Comparison of ENCODE assay signal across 8 mouse cellular contexts in the genomic region with DNA sequence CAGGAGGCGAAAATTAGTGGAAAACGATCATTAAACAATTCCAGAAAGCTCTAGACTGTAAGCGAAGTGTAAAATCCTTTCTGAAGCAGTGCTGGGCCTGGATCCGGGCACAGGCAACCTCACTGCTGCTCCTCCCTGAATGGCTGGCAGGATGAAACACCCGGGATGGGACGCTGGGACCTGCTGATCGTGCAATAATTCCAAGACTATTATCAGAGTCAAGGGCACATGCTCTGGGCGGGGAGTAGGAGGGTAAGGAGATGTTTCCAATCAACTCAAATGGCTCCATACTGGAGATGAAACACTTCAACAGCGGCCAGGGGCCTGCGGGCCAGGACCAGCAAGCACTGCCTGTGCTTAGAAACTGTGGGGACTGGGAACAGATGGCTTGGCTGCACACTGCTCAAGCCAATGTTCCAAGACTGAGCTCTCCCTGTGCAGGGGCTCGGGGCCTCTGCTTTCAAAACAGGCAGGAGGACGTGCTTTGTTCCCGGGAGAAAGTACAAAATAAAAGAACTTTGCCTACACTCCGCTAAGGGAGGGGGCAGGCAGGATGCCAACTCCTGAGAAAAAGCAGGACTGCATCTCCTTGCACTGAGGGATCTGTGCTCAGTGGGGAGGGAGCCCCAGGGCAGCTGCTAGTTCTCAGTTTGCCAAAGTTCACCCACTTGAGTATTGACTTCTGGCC.
A peak's percentile ranks its signal among the peaks of the same experiment; 100 is the strongest.
DNase-seq lines count a peak whose midpoint lies in the region; ATAC-seq lines count a peak whose summit lies in the region.

No protein-coding gene starts in this region.

- no peak overlapping the region for H3K4me2 ChIP-seq in liver, embryonic 12.5 days
- no peak overlapping the region for H3K4me2 ChIP-seq in liver, embryonic 11.5 days
- H3K4me2 ChIP-seq in limb, embryonic 11.5 days (ENCODE audit: low read depth, severe bottlenecking): 0 out of 2 replicates have a peak overlapping the region, but pooled peaks have one; percentile 10

- H3K27me3 ChIP-seq in liver, embryonic 12.5 days (replicated peaks): no peaks in the 10 kb centered on the region
- no peaks in the 10 kb centered on the region for H3K27me3 ChIP-seq in liver, embryonic 11.5 days (replicated peaks; ENCODE audit: control insufficient read depth, insufficient read depth, low read length)
- no peaks in the 10 kb centered on the region for H3K27me3 ChIP-seq in heart, embryonic 10.5 days (ENCODE audit: insufficient read depth, poor library complexity, severe bottlenecking)
- H3K27me3 ChIP-seq in limb, embryonic 11.5 days (ENCODE audit: control insufficient read depth, insufficient read depth, low read length): no peaks in the 10 kb centered on the region

- no peak overlapping the region for H3K9ac ChIP-seq in liver, embryonic 12.5 days
- no peak overlapping the region for H3K9ac ChIP-seq in liver, embryonic 11.5 days (ENCODE audit: low read depth, low read length)
- peak overlapping the region; percentile 43 for H3K9ac ChIP-seq in limb, embryonic 11.5 days (ENCODE audit: low read length)

- H3K4me3 ChIP-seq in liver, embryonic 12.5 days: no peak overlapping the region
- no peak overlapping the region for H3K4me3 ChIP-seq in liver, embryonic 11.5 days (ENCODE audit: low read depth, low read length)
- H3K4me3 ChIP-seq in heart, embryonic 10.5 days: no peak overlapping the region
- no peak overlapping the region for H3K4me3 ChIP-seq in limb, embryonic 11.5 days (ENCODE audit: low read depth, low read length)

- WGBS in liver, embryonic 12.5 days (ENCODE audit: insufficient replicate concordance): 64% methylated on average over 14 of the region's 14 CpGs
- 57% methylated on average over 14 of the region's 14 CpGs for WGBS in liver, embryonic 11.5 days
- 41% methylated on average over 14 of the region's 14 CpGs for WGBS in heart, embryonic 10.5 days
- 34% methylated on average over 14 of the region's 14 CpGs for WGBS in limb, embryonic 11.5 days

- no peaks in the 10 kb centered on the region for H3K4me1 ChIP-seq in liver, embryonic 12.5 days
- no peaks in the 10 kb centered on the region for H3K4me1 ChIP-seq in liver, embryonic 11.5 days (replicated peaks; ENCODE audit: control insufficient read depth, insufficient read depth, low read length)
- peaks cover 14% of the 10 kb centered on the region for H3K4me1 ChIP-seq in heart, embryonic 10.5 days
- H3K4me1 ChIP-seq in limb, embryonic 11.5 days (ENCODE audit: control insufficient read depth, insufficient read depth, low read length): peaks cover 5% of the 10 kb centered on the region

- H3K36me3 ChIP-seq in liver, embryonic 12.5 days: no peaks in the 10 kb centered on the region
- H3K36me3 ChIP-seq in liver, embryonic 11.5 days (ENCODE audit: control insufficient read depth, insufficient read depth, low read length): no peaks in the 10 kb centered on the region
- no peaks in the 10 kb centered on the region for H3K36me3 ChIP-seq in heart, embryonic 10.5 days
- H3K36me3 ChIP-seq in limb, embryonic 11.5 days (ENCODE audit: control insufficient read depth, insufficient read depth, low read length): no peaks in the 10 kb centered on the region

- no peak for DNase-seq in liver, embryonic 11.5 days (ENCODE audit: low spot score)
- DNase-seq in fat pad, adult 2 months (ENCODE audit: extremely low read depth, low read depth, low spot score): peak; percentile 21
- DNase-seq in heart, embryonic 10.5 days (ENCODE audit: low spot score): no peak
- peak; percentile 86 for DNase-seq in kidney, adult 9 months
- peak; percentile 51 for DNase-seq in limb, embryonic 11.5 days (ENCODE audit: low spot score)
- DNase-seq in ovary, adult 18-20 months (ENCODE audit: low spot score): peak; percentile 72

- peak overlapping the region; percentile 50; the same call in 1 of the 2 replicates for H3K27ac ChIP-seq in liver, embryonic 12.5 days
- H3K27ac ChIP-seq in liver, embryonic 11.5 days (ENCODE audit: low read depth, low read length): no peak overlapping the region
- H3K27ac ChIP-seq in heart, embryonic 10.5 days: peak overlapping the region; percentile 78
- H3K27ac ChIP-seq in limb, embryonic 11.5 days (replicated peaks; ENCODE audit: low read depth, low read length): peak overlapping the region; percentile 77; the same call in 1 of the 2 replicates

- ATAC-seq in liver, embryonic 12.5 days: no peak
- no peak for ATAC-seq in liver, embryonic 11.5 days (replicated peaks; ENCODE audit: low FRiP score)
- ATAC-seq in limb, embryonic 11.5 days (ENCODE audit: insufficient number of reproducible peaks, low FRiP score, low TSS enrichment, low read depth): peak; percentile 86
- no peak for ATAC-seq in erythroid progenitor cell, adult 5-6 weeks (replicated peaks; ENCODE audit: low FRiP score, poor library complexity, severe bottlenecking)

- H3K9me3 ChIP-seq in liver, embryonic 12.5 days (replicated peaks): no peaks in the 10 kb centered on the region
- H3K9me3 ChIP-seq in liver, embryonic 11.5 days (ENCODE audit: control insufficient read depth, low read length): no peaks in the 10 kb centered on the region; the same call in 1 of the 2 replicates
- no peaks in the 10 kb centered on the region for H3K9me3 ChIP-seq in heart, embryonic 10.5 days
- H3K9me3 ChIP-seq in limb, embryonic 11.5 days (ENCODE audit: control insufficient read depth, low read length): no peaks in the 10 kb centered on the region

Comparison
In these comparisons a context has a peak if more than half of its experiments do, and no peak if none do; other contexts are left out.
1. DNase-seq: peak in fat pad, adult 2 months (single experiment), kidney, adult 9 months (single experiment), limb, embryonic 11.5 days (single experiment) and ovary, adult 18-20 months (single experiment); none in liver, embryonic 11.5 days (single experiment) and heart, embryonic 10.5 days (single experiment).